22 mouse cellular contexts compared by ENCODE assay signal in genomic region chr9:73272614-73273013, GRCm38 (mm10).
DNase-seq lines count a peak whose midpoint lies in the region; ATAC-seq and TF ChIP-seq lines count a peak whose summit lies in the region.
"Had no signal": no experiment of that assay in that cellular context is flagged by ENCODE, and none has a peak within 500 bp of the region (broad histone marks: within the 10 kb centered on the region; RNA-seq: fewer than 3 reads in every experiment).

No protein-coding gene starts in this region.

- no peak overlapping the region for H3K4me2 ChIP-seq in forebrain, embryonic 14.5 days (ENCODE audit: low read length)
- H3K4me2 ChIP-seq: heart, embryonic 12.5 days; hindbrain, embryonic 14.5 days had no signal

- TF ChIP-seq POLR2A in cortical plate, adult 2 months (IDR thresholded peaks at IDR 0.05; ENCODE audit: extremely low read depth, insufficient read depth, low read length): no peak

- no peak for ATAC-seq in forebrain, embryonic 14.5 days
- ATAC-seq: activated CD4-positive, CD25-positive, alpha-beta regulatory T cell, adult 4 months; forebrain, embryonic 16.5 days; Patski had no signal

- intact Hi-C loops in left cerebral cortex, postnatal 4 days (cut with DNase I): no loop called here

- no peaks in the 10 kb centered on the region for H3K9me3 ChIP-seq in forebrain, embryonic 14.5 days (replicated peaks; ENCODE audit: control insufficient read depth, low read length)
- H3K9me3 ChIP-seq: embryonic facial prominence, embryonic 10.5 days; forebrain, embryonic 10.5 days; heart, embryonic 12.5 days; hindbrain, embryonic 10.5 days had no signal

- no peaks in the 10 kb centered on the region for H3K36me3 ChIP-seq in forebrain, embryonic 14.5 days (ENCODE audit: control insufficient read depth, insufficient read depth, low read length)
- H3K36me3 ChIP-seq: embryonic facial prominence, embryonic 10.5 days; forebrain, embryonic 10.5 days; heart, embryonic 12.5 days; hindbrain, embryonic 10.5 days had no signal

- peak overlapping the region; percentile 68 for H3K27ac ChIP-seq in cortical plate, adult 2 months (ENCODE audit: insufficient read depth, low read length)
- H3K27ac ChIP-seq in forebrain, embryonic 14.5 days (ENCODE audit: low read depth, low read length): no peak overlapping the region
- H3K27ac ChIP-seq: embryonic facial prominence, embryonic 10.5 days; forebrain, embryonic 10.5 days; gastrocnemius, adult 2 months; hindbrain, embryonic 10.5 days; hindbrain, embryonic 14.5 days had no signal

- H3K9ac ChIP-seq in forebrain, embryonic 14.5 days (ENCODE audit: low read length): no peak overlapping the region
- H3K9ac ChIP-seq: heart, embryonic 12.5 days; hindbrain, embryonic 14.5 days had no signal

- H3K27me3 ChIP-seq in forebrain, embryonic 14.5 days (replicated peaks; ENCODE audit: control insufficient read depth, insufficient read depth, low read length): no peaks in the 10 kb centered on the region
- H3K27me3 ChIP-seq: heart, embryonic 12.5 days; Patski had no signal

- DNase-seq in frontal cortex, postnatal 36 days (ENCODE audit: low spot score in 2 of 2): peak; percentile 19 to 54
- DNase-seq in frontal cortex, postnatal 14 days (ENCODE audit: low spot score in 2 of 2): no peak
- peak; percentile 53 to 58 for DNase-seq in left cerebral cortex, adult 9 months (ENCODE audit: low spot score in 2 of 2)
- no peak for DNase-seq in left cerebral cortex, postnatal 4 days
- peak; percentile 76 for DNase-seq in telencephalon, adult 2 months (ENCODE audit: low read depth, low spot score)
- no peak for DNase-seq in forebrain, embryonic 14.5 days (ENCODE audit: low spot score)
- DNase-seq: adrenal gland, postnatal 14 days; cerebellum, adult 18-20 months; cerebellum, adult 9-11 months; cerebellum, postnatal 36 days; gastrocnemius, adult 2 months; gastrocnemius, postnatal 25 days had no signal

- no peak overlapping the region for H3K4me3 ChIP-seq in cortical plate, adult 2 months (ENCODE audit: insufficient read depth, low read length)
- no peak overlapping the region for H3K4me3 ChIP-seq in forebrain, embryonic 14.5 days (ENCODE audit: low read depth, low read length)
- H3K4me3 ChIP-seq: embryonic facial prominence, embryonic 10.5 days; erythroblast, embryonic 14.5 days; forebrain, embryonic 10.5 days; gastrocnemius, adult 2 months; heart, embryonic 12.5 days; hindbrain, embryonic 10.5 days had no signal

- 79% methylated on average over 2 of the region's 2 CpGs for WGBS in forebrain, embryonic 14.5 days

- peaks cover 10% of the 10 kb centered on the region for H3K4me1 ChIP-seq in cortical plate, adult 2 months (ENCODE audit: control insufficient read depth, insufficient read depth, low read length)
- no peaks in the 10 kb centered on the region for H3K4me1 ChIP-seq in forebrain, embryonic 14.5 days (ENCODE audit: control insufficient read depth, insufficient read depth, low read length)
- H3K4me1 ChIP-seq: embryonic facial prominence, embryonic 10.5 days; forebrain, embryonic 10.5 days; hindbrain, embryonic 10.5 days had no signal

- TF ChIP-seq CTCF in cortical plate, adult 2 months (IDR thresholded peaks at IDR 0.05; ENCODE audit: extremely low read depth, insufficient read depth, low read length): no peak

Comparison
In these comparisons a context has a peak if more than half of its experiments do, and no peak if none do; other contexts are left out.
1. DNase-seq: peak in frontal cortex, postnatal 36 days (2 of 2), left cerebral cortex, adult 9 months (2 of 2) and telencephalon, adult 2 months (single experiment); none in frontal cortex, postnatal 14 days (0 of 2), left cerebral cortex, postnatal 4 days (single experiment) and forebrain, embryonic 14.5 days (single experiment).